Mouse (Mus musculus): ENCODE measurements around the gene Zfpm1.

- TF ChIP-seq POLR2A (IDR thresholded peaks at IDR 0.05; ENCODE audit: control insufficient read depth, low read depth, low read length), result no peak
- TF ChIP-seq CTCF (IDR thresholded peaks at IDR 0.05; ENCODE audit: control insufficient read depth, insufficient read depth, insufficient replicate concordance, low read depth, low read length), result no peak
Measured at GRCm38 (mm10) chr8:122338852-122339251, 56.9 kb downstream of the Zfpm1 start.

Data from testis, adult 2 months (tissue).